29 mouse cellular contexts compared by ENCODE assay signal in genomic region chr15:99979715-99980114, GRCm38 (mm10). TPM values are rescaled to one million over a fixed set of nuclear protein-coding genes. Genes with fewer than 3 reads are reported as not detected.
DNase-seq lines count a peak whose midpoint lies in the region; ATAC-seq and TF ChIP-seq lines count a peak whose summit lies in the region.
"Had no signal": no experiment of that assay in that cellular context is flagged by ENCODE, and none has a peak within 500 bp of the region (broad histone marks: within the 10 kb centered on the region; RNA-seq: fewer than 3 reads in every experiment).

No protein-coding gene starts in this region.

- H3K9ac ChIP-seq in midbrain, embryonic 11.5 days (ENCODE audit: low read length) = no peak overlapping the region
- H3K9ac ChIP-seq in intestine, postnatal 0 days (ENCODE audit: low read depth, low read length) = no peak overlapping the region
- no peak overlapping the region for H3K9ac ChIP-seq in hindbrain, embryonic 11.5 days (ENCODE audit: low read depth, low read length)
- H3K9ac ChIP-seq: embryonic facial prominence, embryonic 13.5 days; embryonic facial prominence, embryonic 15.5 days; forebrain, embryonic 13.5 days; forebrain, embryonic 15.5 days had no signal

- H3K9me3 ChIP-seq in heart, embryonic 10.5 days = no peaks in the 10 kb centered on the region
- H3K9me3 ChIP-seq in midbrain, embryonic 11.5 days (ENCODE audit: control insufficient read depth, low read length) = no peaks in the 10 kb centered on the region
- no peaks in the 10 kb centered on the region for H3K9me3 ChIP-seq in midbrain, embryonic 10.5 days (replicated peaks)
- no peaks in the 10 kb centered on the region for H3K9me3 ChIP-seq in intestine, postnatal 0 days (ENCODE audit: control insufficient read depth)
- H3K9me3 ChIP-seq in hindbrain, embryonic 11.5 days (ENCODE audit: control insufficient read depth, low read length) = no peaks in the 10 kb centered on the region
- H3K9me3 ChIP-seq: embryonic facial prominence, embryonic 13.5 days; embryonic facial prominence, embryonic 15.5 days; forebrain, embryonic 10.5 days; forebrain, embryonic 13.5 days; forebrain, embryonic 15.5 days; G1E had no signal

- peak; percentile 14 for DNase-seq in heart, adult 11 months
- DNase-seq in heart, embryonic 10.5 days (ENCODE audit: low spot score) = no peak
- DNase-seq in midbrain, embryonic 11.5 days (ENCODE audit: low spot score, missing footprints) = peak; percentile 78
- DNase-seq in midbrain, embryonic 10.5 days (ENCODE audit: low spot score) = no peak
- DNase-seq in kidney, postnatal 36 days = no peak
- no peak for DNase-seq in hindbrain, embryonic 11.5 days (ENCODE audit: low spot score)
- DNase-seq: adrenal gland, adult 8-10 months; adrenal gland, postnatal 14 days; adrenal gland, postnatal 36 days; B cell, adult 2 months; cerebellum, adult 18-20 months; cerebellum, adult 8-10 months; cerebellum, adult 9-11 months; cerebellum, postnatal 14 days; cerebellum, postnatal 36 days; embryo, embryonic 11 days had no signal

- peaks cover 3% of the 10 kb centered on the region; the same call in 1 of the 2 replicates for H3K4me1 ChIP-seq in heart, embryonic 10.5 days
- no peaks in the 10 kb centered on the region for H3K4me1 ChIP-seq in midbrain, embryonic 11.5 days (ENCODE audit: control insufficient read depth, insufficient read depth, low read length)
- H3K4me1 ChIP-seq in midbrain, embryonic 10.5 days = no peaks in the 10 kb centered on the region
- no peaks in the 10 kb centered on the region for H3K4me1 ChIP-seq in intestine, postnatal 0 days (replicated peaks; ENCODE audit: control insufficient read depth, insufficient read depth, low read length)
- no peaks in the 10 kb centered on the region for H3K4me1 ChIP-seq in hindbrain, embryonic 11.5 days (replicated peaks; ENCODE audit: control insufficient read depth, insufficient read depth, low read length)
- H3K4me1 ChIP-seq: embryonic facial prominence, embryonic 15.5 days; forebrain, embryonic 10.5 days; forebrain, embryonic 15.5 days had no signal

- no peaks in the 10 kb centered on the region for H3K36me3 ChIP-seq in heart, embryonic 10.5 days
- H3K36me3 ChIP-seq in midbrain, embryonic 11.5 days (ENCODE audit: control insufficient read depth, insufficient read depth, low read length) = no peaks in the 10 kb centered on the region
- H3K36me3 ChIP-seq in midbrain, embryonic 10.5 days = no peaks in the 10 kb centered on the region
- H3K36me3 ChIP-seq in intestine, postnatal 0 days (ENCODE audit: control insufficient read depth, insufficient read depth) = no peaks in the 10 kb centered on the region
- H3K36me3 ChIP-seq in hindbrain, embryonic 11.5 days (ENCODE audit: control insufficient read depth, insufficient read depth, low read length) = no peaks in the 10 kb centered on the region
- H3K36me3 ChIP-seq: embryonic facial prominence, embryonic 13.5 days; embryonic facial prominence, embryonic 15.5 days; forebrain, embryonic 10.5 days; forebrain, embryonic 15.5 days had no signal

- H3K4me3 ChIP-seq in heart, embryonic 10.5 days = no peak overlapping the region
- no peak overlapping the region for H3K4me3 ChIP-seq in midbrain, embryonic 11.5 days (ENCODE audit: low read depth, low read length)
- no peak overlapping the region for H3K4me3 ChIP-seq in midbrain, embryonic 10.5 days
- no peak overlapping the region for H3K4me3 ChIP-seq in intestine, postnatal 0 days (ENCODE audit: low read depth, low read length)
- no peak overlapping the region for H3K4me3 ChIP-seq in hindbrain, embryonic 11.5 days (ENCODE audit: low read depth, low read length)
- H3K4me3 ChIP-seq: embryonic facial prominence, embryonic 13.5 days; embryonic facial prominence, embryonic 15.5 days; erythroblast, embryonic 14.5 days; forebrain, embryonic 10.5 days; forebrain, embryonic 13.5 days; forebrain, embryonic 15.5 days had no signal

- no peak overlapping the region for H3K27ac ChIP-seq in heart, embryonic 10.5 days
- no peak overlapping the region for H3K27ac ChIP-seq in midbrain, embryonic 11.5 days (ENCODE audit: low read depth, low read length)
- H3K27ac ChIP-seq in midbrain, embryonic 10.5 days (replicated peaks) = no peak overlapping the region
- H3K27ac ChIP-seq in intestine, postnatal 0 days (ENCODE audit: low read depth, low read length) = no peak overlapping the region
- no peak overlapping the region for H3K27ac ChIP-seq in hindbrain, embryonic 11.5 days (ENCODE audit: low read depth, low read length)
- H3K27ac ChIP-seq: embryonic facial prominence, embryonic 13.5 days; embryonic facial prominence, embryonic 15.5 days; forebrain, embryonic 10.5 days; forebrain, embryonic 13.5 days; forebrain, embryonic 15.5 days had no signal

- 86% methylated on average over 2 of the region's 2 CpGs for WGBS in heart, embryonic 10.5 days
- WGBS in midbrain, embryonic 11.5 days = 96% methylated on average over 2 of the region's 2 CpGs
- WGBS in midbrain, embryonic 10.5 days = 92% methylated on average over 2 of the region's 2 CpGs
- WGBS in intestine, postnatal 0 days = 31% methylated on average over 2 of the region's 2 CpGs
- 97% methylated on average over 2 of the region's 2 CpGs for WGBS in hindbrain, embryonic 11.5 days

- no peak overlapping the region for H3K4me2 ChIP-seq in midbrain, embryonic 11.5 days
- no peak overlapping the region for H3K4me2 ChIP-seq in intestine, postnatal 0 days (replicated peaks; ENCODE audit: low read depth)
- no peak overlapping the region for H3K4me2 ChIP-seq in hindbrain, embryonic 11.5 days (replicated peaks; ENCODE audit: low read depth, low read length)
- H3K4me2 ChIP-seq: embryonic facial prominence, embryonic 13.5 days; embryonic facial prominence, embryonic 15.5 days; forebrain, embryonic 13.5 days; forebrain, embryonic 15.5 days had no signal

- no peaks in the 10 kb centered on the region for H3K27me3 ChIP-seq in heart, embryonic 10.5 days (ENCODE audit: insufficient read depth, poor library complexity, severe bottlenecking)
- H3K27me3 ChIP-seq in midbrain, embryonic 11.5 days (ENCODE audit: control insufficient read depth, insufficient read depth, low read length) = no peaks in the 10 kb centered on the region
- H3K27me3 ChIP-seq in midbrain, embryonic 10.5 days (ENCODE audit: low read depth, poor library complexity, severe bottlenecking) = no peaks in the 10 kb centered on the region
- no peaks in the 10 kb centered on the region for H3K27me3 ChIP-seq in intestine, postnatal 0 days (replicated peaks; ENCODE audit: control insufficient read depth, insufficient read depth, low read length)
- no peaks in the 10 kb centered on the region for H3K27me3 ChIP-seq in hindbrain, embryonic 11.5 days (ENCODE audit: control insufficient read depth, insufficient read depth, low read length)
- H3K27me3 ChIP-seq: CH12.LX; embryonic facial prominence, embryonic 13.5 days; embryonic facial prominence, embryonic 15.5 days; forebrain, embryonic 13.5 days; forebrain, embryonic 15.5 days; Patski had no signal

- no peak for ATAC-seq in midbrain, embryonic 11.5 days (ENCODE audit: low FRiP score)
- ATAC-seq in intestine, postnatal 0 days = peak; percentile 78
- no peak for ATAC-seq in hindbrain, embryonic 11.5 days (ENCODE audit: low FRiP score)
- ATAC-seq: activated CD4-positive, CD25-positive, alpha-beta regulatory T cell, adult 4 months; CD4-positive, CD25-positive, alpha-beta regulatory T cell, adult 4 months; forebrain, embryonic 13.5 days; forebrain, embryonic 15.5 days; Patski had no signal

- TF ChIP-seq CTCF in intestine, postnatal 0 days (IDR thresholded peaks at IDR 0.05; ENCODE audit: low read depth) = no peak

RNA-seq across cellular contexts. Expression of gene Larp4, which starts 9.8 kb away (rescaled TPM):
- 36.3 and 41.2 TPM in 2 replicates for polyA plus RNA-seq in heart, embryonic 10.5 days (2016; fragmentation: Nextera tagmentation; extraction: Ambion mirVana)
- polyA plus RNA-seq in midbrain, embryonic 11.5 days (2014; fragmentation: Nextera tagmentation; extraction: Ambion mirVana) = 36.9 and 41.8 TPM in 2 replicates
- 35.5 and 37.3 TPM in 2 replicates for polyA plus RNA-seq in midbrain, embryonic 10.5 days (2016; fragmentation: Nextera tagmentation; extraction: Ambion mirVana)
- 29.7 and 32.5 TPM in 2 replicates for polyA plus RNA-seq in intestine, postnatal 0 days (2015; fragmentation: Nextera tagmentation; extraction: Ambion mirVana)
- polyA plus RNA-seq in hindbrain, embryonic 11.5 days (2014; fragmentation: Nextera tagmentation; extraction: Ambion mirVana) = 34.2 and 38.8 TPM in 2 replicates

RNA-seq across cellular contexts. Expression of gene Fam186a, which starts 12.9 kb away (rescaled TPM):
- polyA plus RNA-seq in heart, embryonic 10.5 days (2016; fragmentation: Nextera tagmentation; extraction: Ambion mirVana) = 0.05 TPM in 1 of 2 replicates, not detected in the other
- not detected in 2 replicates for polyA plus RNA-seq in midbrain, embryonic 11.5 days (2014; fragmentation: Nextera tagmentation; extraction: Ambion mirVana)
- polyA plus RNA-seq in midbrain, embryonic 10.5 days (2016; fragmentation: Nextera tagmentation; extraction: Ambion mirVana) = not detected in 2 replicates
- not detected in 2 replicates for polyA plus RNA-seq in intestine, postnatal 0 days (2015; fragmentation: Nextera tagmentation; extraction: Ambion mirVana)
- 0.05 TPM in 1 of 2 replicates, not detected in the other for polyA plus RNA-seq in hindbrain, embryonic 11.5 days (2014; fragmentation: Nextera tagmentation; extraction: Ambion mirVana)
- polyA plus RNA-seq: activated CD4-positive, CD25-positive, alpha-beta regulatory T cell, adult 4 months; CD4-positive, CD25-positive, alpha-beta regulatory T cell, adult 4 months; embryonic facial prominence, embryonic 11.5 days; erythroblast, embryonic 14.5 days; forebrain, embryonic 13.5 days; forebrain, embryonic 15.5 days; G1E; Patski had no signal

RNA-seq across cellular contexts. Expression of gene Dip2b, which starts 58.7 kb away (rescaled TPM):
- polyA plus RNA-seq in heart, embryonic 10.5 days (2016; fragmentation: Nextera tagmentation; extraction: Ambion mirVana) = 12.2 and 14.0 TPM in 2 replicates
- polyA plus RNA-seq in midbrain, embryonic 11.5 days (2014; fragmentation: Nextera tagmentation; extraction: Ambion mirVana) = 22.3 and 23.9 TPM in 2 replicates
- 16.4 and 18.8 TPM in 2 replicates for polyA plus RNA-seq in midbrain, embryonic 10.5 days (2016; fragmentation: Nextera tagmentation; extraction: Ambion mirVana)
- 4.9 and 5.0 TPM in 2 replicates for polyA plus RNA-seq in intestine, postnatal 0 days (2015; fragmentation: Nextera tagmentation; extraction: Ambion mirVana)
- polyA plus RNA-seq in hindbrain, embryonic 11.5 days (2014; fragmentation: Nextera tagmentation; extraction: Ambion mirVana) = 24.1 and 29.6 TPM in 2 replicates

Comparison
In these comparisons a context has a peak if more than half of its experiments do, and no peak if none do; other contexts are left out.
1. DNase-seq: peak in heart, adult 11 months (single experiment) and midbrain, embryonic 11.5 days (single experiment); none in heart, embryonic 10.5 days (single experiment), midbrain, embryonic 10.5 days (single experiment), kidney, postnatal 36 days (0 of 2) and hindbrain, embryonic 11.5 days (single experiment).